Mouse (Mus musculus) bone marrow, adult 2 months (tissue): ENCODE results near the gene Unc13d. TPM values are rescaled to one million over a fixed set of nuclear protein-coding genes. Genes with fewer than 3 reads are reported as not detected.
"Not testable (repeated sequence)": the region's sequence is repeated elsewhere in the genome, so short reads cannot be mapped to it uniquely, and the experiment has no call there.

Source experiments
- H3K27ac ChIP-seq: fragments of 200-500 bp; 2 replicates; pipeline ENCODE4 v1.5.1; 2012; ENCODE audit warnings: low read depth, mild to moderate bottlenecking, control low read depth, inconsistent platforms, low read length; ENCODE audit not compliant: control insufficient read depth, poor library complexity, insufficient read depth
- H3K4me1 ChIP-seq: fragments of 200-500 bp; 2 replicates; pipeline ENCODE4 v1.6.1; 2011; ENCODE audit warnings: low read length; ENCODE audit not compliant: control insufficient read depth, insufficient read depth
- H3K4me3 ChIP-seq: fragments of 200-500 bp; replicated peaks from 2 replicates; pipeline ENCODE3; 2011; ENCODE audit warnings: mild to moderate bottlenecking, low read depth, low read length, control low read depth; ENCODE audit not compliant: control insufficient read depth
- CTCF ChIP-seq: fragments of 200-500 bp; IDR thresholded peaks from 2 replicates; pipeline ENCODE4 v1.5.1; 2011; ENCODE audit warnings: low read length, control low read depth; ENCODE audit not compliant: control insufficient read depth, insufficient read depth
- POLR2A ChIP-seq: fragments of 200-500 bp; IDR thresholded peaks from 2 replicates; pipeline ENCODE4 v1.6.1; 2011; ENCODE audit warnings: low read depth, mild to moderate bottlenecking, control low read depth, low read length, borderline replicate concordance; ENCODE audit not compliant: control insufficient read depth
- WGBS: fragments of 180-500 bp; shearing (Covaris S2); methylation state at CpG from one replicate; pipeline ENCODE4 v1.1.7; 2018; 5-methylcytosine and 5-hydroxymethylcytosine counted together
- polyA plus RNA-seq: library from polyadenylated mRNA; stranded (reverse); fragments of >200 nt; gene quantifications from 2 replicates; pipeline ENCODE4 v1.2.4, GENCODE M21; 2011; ENCODE audit warnings: low replicate concordance; ENCODE audit not compliant: missing spikeins, insufficient read depth, insufficient read length

Unc13d gene
- polyA plus RNA-seq = 31.2 and 63.0 TPM in 2 replicates

- Histone ChIP-seq H3K27ac (peak within 1 kb of the TSS; percentile 98), H3K4me3 (peak within 1 kb of the TSS; percentile 71), H3K4me1 (peaks cover 2% of the 10 kb centered on the region; the same call in 1 of the 2 replicates)
- TF ChIP-seq POLR2A (peak; percentile 85), CTCF (peak; percentile 55)
- WGBS = 2% methylated on average over 22 of the region's 22 CpGs
These were observed at the start of gene Unc13d for GRCm38 (mm10) chr11:116077446-116078204. TSS of gene Unc13d (minus strand) at chr11:116077961.

GRCm38 (mm10) chr11:116126261-116126660 is 48.5 kb upstream of the Unc13d start:
- TF ChIP-seq POLR2A = no peak
- TF ChIP-seq CTCF = no peak
- 95% methylated on average over 15 of the region's 15 CpGs for WGBS
- Histone ChIP-seq H3K4me1 (peaks cover 5% of the 10 kb centered on the region; the same call in 1 of the 2 replicates), H3K4me3 (no peak overlapping the region), H3K27ac (no peak overlapping the region)

- H3K4me3 ChIP-seq, H3K27ac ChIP-seq, H3K4me1 ChIP-seq: not testable (repeated sequence)
- WGBS = 89% methylated on average over 8 of the region's 8 CpGs
These were observed 44.0 kb upstream of the Unc13d start for GRCm38 (mm10) chr11:116121731-116122245.

GRCm38 (mm10) chr11:116117819-116118218 is 40.1 kb upstream of the Unc13d start:
- no peak overlapping the region for H3K27ac ChIP-seq
- no peak overlapping the region for H3K4me3 ChIP-seq
- H3K4me1 ChIP-seq = no peaks in the 10 kb centered on the region; the same call in 1 of the 2 replicates
- TF ChIP-seq POLR2A (no peak), CTCF (peak; percentile 10; the same call in 1 of the 2 replicates)

- no peak for TF ChIP-seq CTCF
- no peak for TF ChIP-seq POLR2A
These were observed 39.5 kb upstream of the Unc13d start for GRCm38 (mm10) chr11:116117241-116117640.

GRCm38 (mm10) chr11:116111611-116112203 is 33.9 kb upstream of the Unc13d start:
- Histone ChIP-seq H3K4me1 (no peaks in the 10 kb centered on the region), H3K4me3 (no peak overlapping the region), H3K27ac (no peak overlapping the region)
- TF ChIP-seq CTCF = no peak
- no peak for TF ChIP-seq POLR2A
- 89% methylated on average over 19 of the region's 19 CpGs for WGBS

More at GRCm38 (mm10) chr11:116117241-116117640, 39.5 kb upstream of the Unc13d start:
- no peak overlapping the region for H3K27ac ChIP-seq
- no peaks in the 10 kb centered on the region; the same call in 1 of the 2 replicates for H3K4me1 ChIP-seq
- 65% methylated on average over 12 of the region's 12 CpGs for WGBS
- no peak overlapping the region for H3K4me3 ChIP-seq

- TF ChIP-seq POLR2A (no peak), CTCF (no peak)
- H3K4me3 ChIP-seq = no peak overlapping the region
- H3K4me1 ChIP-seq = no peaks in the 10 kb centered on the region
- WGBS = 77% methylated on average over 4 of the region's 4 CpGs
- no peak overlapping the region for H3K27ac ChIP-seq
These were observed 33.3 kb upstream of the Unc13d start for GRCm38 (mm10) chr11:116111067-116111466.

- H3K4me1 ChIP-seq = no peaks in the 10 kb centered on the region
- TF ChIP-seq POLR2A (no peak), CTCF (no peak)
- WGBS = 10% methylated on average over 10 of the region's 10 CpGs
- no peak overlapping the region for H3K4me3 ChIP-seq
- H3K27ac ChIP-seq = 0 out of 2 replicates have a peak overlapping the region, but pooled peaks have one; percentile 33
These were observed 32.8 kb upstream of the Unc13d start for GRCm38 (mm10) chr11:116110540-116110939.
